Mouse (Mus musculus): ENCODE data around the gene Taar7f. TPM values are rescaled to one million over a fixed set of nuclear protein-coding genes. Genes with fewer than 3 reads are reported as not detected.
"Not testable (repeated sequence)": the region's sequence is repeated elsewhere in the genome, so short reads cannot be mapped to it uniquely, and the experiment has no call there.

The Taar7f gene
- total RNA-seq, 2 experiments from 2014 or later = not detected

DNA sequence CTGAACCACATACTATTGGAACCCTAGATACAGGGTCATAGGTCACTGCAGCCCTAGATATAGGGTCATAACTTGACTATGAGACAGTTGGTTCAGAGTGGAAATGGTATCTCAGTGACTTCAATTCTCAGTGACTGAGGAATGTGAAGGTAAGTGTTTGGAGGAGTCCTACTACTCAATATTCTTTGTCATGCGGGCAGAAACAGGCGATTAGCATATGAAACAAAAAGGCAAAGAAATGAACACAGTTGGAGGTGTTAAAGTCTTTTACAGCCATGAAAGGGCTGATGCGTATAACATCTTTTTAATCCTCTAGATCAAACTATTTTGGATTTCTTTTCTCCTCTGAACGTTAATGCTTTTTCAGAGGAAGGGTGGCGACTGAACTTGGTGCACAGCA, 36.6 kb downstream of the Taar7f start:
- Histone ChIP-seq H3K27ac (no peak overlapping the region), H3K4me3 (no peak overlapping the region)
- TF ChIP-seq CTCF (IDR thresholded peaks at IDR 0.05) = no peak
- DNase-seq = no peak
- intact Hi-C loops (cut with DNase I) = no loop called here

DNA sequence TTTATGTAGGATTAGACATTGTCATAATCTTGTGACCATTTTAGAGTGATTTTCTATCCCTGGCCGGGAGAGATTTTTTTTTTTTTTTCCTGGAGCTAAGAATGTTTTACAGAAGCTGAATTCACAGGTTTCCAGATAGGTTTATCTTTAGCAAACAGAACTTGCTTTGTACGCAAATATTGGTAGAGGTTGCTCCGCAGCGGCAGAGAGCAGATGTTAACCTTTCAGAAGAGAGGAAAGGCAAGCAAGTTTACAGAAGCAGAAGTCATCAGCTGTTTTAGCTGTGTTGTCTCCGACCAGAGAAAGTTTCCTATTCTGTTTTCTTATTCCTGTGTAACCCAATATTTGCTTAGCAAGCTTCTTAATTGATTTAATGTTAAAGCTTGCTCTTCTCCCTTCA, 37.2 kb downstream of the Taar7f start:
- Histone ChIP-seq H3K4me3 (no peak overlapping the region), H3K27ac (no peak overlapping the region)
- DNase-seq = no peak
- TF ChIP-seq CTCF (IDR thresholded peaks at IDR 0.05) = no peak
- intact Hi-C loops (cut with DNase I) = no loop called here

DNA sequence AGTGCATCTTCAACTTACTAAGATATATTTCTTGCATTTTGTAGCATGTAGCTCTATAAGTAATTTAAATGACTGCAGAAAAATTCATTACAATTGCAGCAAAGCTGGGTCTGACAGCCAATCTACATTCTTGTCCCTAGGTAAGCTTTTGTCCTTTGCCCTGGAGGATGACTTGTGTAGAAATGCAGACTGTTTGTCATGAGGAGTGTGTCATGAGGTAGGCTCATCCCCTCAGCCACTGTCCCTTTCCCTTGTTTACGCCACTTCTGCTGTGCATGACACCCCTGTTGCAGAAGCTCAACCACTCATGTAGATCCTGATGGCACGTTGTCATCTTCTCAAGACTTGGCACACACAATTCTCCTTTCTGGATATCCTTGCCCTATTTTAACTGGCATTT, 37.9 kb downstream of the Taar7f start:
- no peak for TF ChIP-seq CTCF (IDR thresholded peaks at IDR 0.05)

DNA sequence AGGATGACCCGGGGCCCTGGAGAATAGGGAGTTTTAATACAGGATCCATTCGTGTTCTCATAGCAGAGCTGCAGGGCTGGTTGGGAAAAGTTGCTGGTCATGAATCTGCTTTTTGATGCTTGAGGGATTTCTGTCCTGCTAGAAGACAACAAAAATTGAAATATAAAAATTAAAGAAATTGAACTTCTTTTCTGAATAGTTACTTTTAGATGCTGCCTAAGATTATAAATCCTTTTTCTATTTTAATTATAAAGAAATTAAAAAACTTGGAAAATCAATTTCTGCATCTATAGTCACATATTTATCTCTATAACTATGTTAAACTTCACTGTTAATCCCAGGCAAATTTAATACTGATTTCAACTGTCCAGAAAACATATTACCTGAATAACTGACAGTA, 42.9 kb downstream of the Taar7f start, which contains the start of gene Taar8b:
Gene Taar8b, minus strand, starts transcription at position 101 of the 400 bp plus-strand sequence.
- intact Hi-C loops (cut with DNase I) = no loop called here
- no peak for TF ChIP-seq CTCF (IDR thresholded peaks at IDR 0.05)
- Histone ChIP-seq H3K27ac (no peak within 1 kb of the TSS), H3K4me3 (no peak within 1 kb of the TSS)
- no peak for DNase-seq

More for the DNA sequence above, 37.9 kb downstream of the Taar7f start:
- Histone ChIP-seq H3K27ac (no peak overlapping the region), H3K4me3 (no peak overlapping the region)
- DNase-seq = no peak
- intact Hi-C loops (cut with DNase I) = no loop called here

DNA sequence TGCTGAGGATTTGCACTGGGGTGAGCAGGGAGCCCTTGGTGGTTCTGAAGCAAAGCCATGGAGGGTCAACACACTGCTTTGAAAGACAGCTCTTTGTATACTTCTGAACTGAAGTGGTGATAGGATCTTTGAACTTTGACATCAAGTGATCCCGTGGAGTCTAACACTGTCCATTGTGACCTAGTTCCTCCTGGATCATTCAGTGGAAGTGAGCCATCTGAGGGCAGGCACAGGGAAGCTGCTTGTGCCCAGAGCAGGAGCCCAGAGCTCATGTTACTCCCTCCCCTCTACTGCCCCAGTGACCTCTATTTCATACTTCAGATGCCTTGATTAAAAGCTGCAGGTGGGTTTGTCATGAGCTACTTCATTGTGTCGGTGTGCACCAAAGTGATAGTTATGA, 47.7 kb downstream of the Taar7f start:
- DNase-seq; H3K4me3 ChIP-seq; H3K27ac ChIP-seq; intact Hi-C loops (cut with DNase I): not testable (repeated sequence)

Other genes with a start within 250 kb of the Taar7f start
- not detected for gene Vnn3, start 198.0 kb upstream of the Taar7f start, total RNA-seq (2021)
- under 1 TPM; 0.17 to 0.23 TPM for gene Vnn1, start 154.8 kb upstream of the Taar7f start, total RNA-seq (2021)
- not detected for gene Taar1, start 129.2 kb upstream of the Taar7f start, total RNA-seq (2021)
- not detected for gene Taar2, start 110.9 kb upstream of the Taar7f start, total RNA-seq (2021)
- gene Taar3, start 100.0 kb upstream of the Taar7f start, total RNA-seq (2021) = not detected
- gene Taar4, start 89.0 kb upstream of the Taar7f start, total RNA-seq (2021) = not detected
- gene Taar5, start 78.8 kb upstream of the Taar7f start, total RNA-seq (2021) = not detected
- gene Taar6, start 63.9 kb upstream of the Taar7f start, total RNA-seq (2021) = not detected
- not detected for gene Taar7a, start 56.0 kb upstream of the Taar7f start, total RNA-seq (2021)
- gene Taar7b, start 49.6 kb upstream of the Taar7f start, total RNA-seq (2021) = not detected
- not detected for gene Taar7d, start 22.3 kb upstream of the Taar7f start, total RNA-seq (2021)
- gene Taar7e, start 11.9 kb upstream of the Taar7f start, total RNA-seq (2021) = not detected
- not detected for gene Taar8a, start 27.0 kb downstream of the Taar7f start, total RNA-seq (2021)
- gene Taar8b, start 42.8 kb downstream of the Taar7f start, total RNA-seq (2021) = not detected
- not detected for gene Taar8c, start 52.4 kb downstream of the Taar7f start, total RNA-seq (2021)
- not detected for gene Taar9, start 60.0 kb downstream of the Taar7f start, total RNA-seq (2021)
- 10 to 100 TPM; 21.7 to 26.1 TPM for gene Stx7, start 99.8 kb downstream of the Taar7f start, total RNA-seq (2021)
- under 1 TPM; 0.28 to 0.94 TPM for gene Moxd1, start 174.0 kb downstream of the Taar7f start, total RNA-seq (2021)

Data from gastrocnemius, adult 2 months (tissue).